7 mouse cellular contexts compared by ENCODE assay signal in genomic region chr14:20576179-20576578, GRCm38 (mm10). TPM values are rescaled to one million over a fixed set of nuclear protein-coding genes. Genes with fewer than 3 reads are reported as not detected.
DNase-seq lines count a peak whose midpoint lies in the region; ATAC-seq and TF ChIP-seq lines count a peak whose summit lies in the region.

No protein-coding gene starts in this region.

- H3K36me3 ChIP-seq in MEL (ENCODE audit: control insufficient read depth in 1 of 2, insufficient read depth in 2 of 2, low read length in 2 of 2): no peaks in the 10 kb centered on the region
- H3K36me3 ChIP-seq in forebrain, embryonic 13.5 days (ENCODE audit: poor library complexity, severe bottlenecking): peaks cover 26% of the 10 kb centered on the region
- peaks cover 8% of the 10 kb centered on the region for H3K36me3 ChIP-seq in heart, embryonic 16.5 days (ENCODE audit: control insufficient read depth, insufficient read depth)

- no peak overlapping the region for H3K4me2 ChIP-seq in forebrain, embryonic 13.5 days
- no peak overlapping the region for H3K4me2 ChIP-seq in heart, embryonic 16.5 days (ENCODE audit: low read depth, low read length)

- peak; percentile 100 for TF ChIP-seq RAD21 in MEL (IDR thresholded peaks at IDR 0.05; ENCODE audit: low read depth, low read length)

- H3K9ac ChIP-seq in MEL (ENCODE audit: control insufficient read depth, low read depth, low read length, poor library complexity, severe bottlenecking): no peak overlapping the region
- no peak overlapping the region for H3K9ac ChIP-seq in forebrain, embryonic 13.5 days
- no peak overlapping the region for H3K9ac ChIP-seq in heart, embryonic 16.5 days (ENCODE audit: low read length)

- H3K79me2 ChIP-seq in MEL (ENCODE audit: control insufficient read depth, insufficient read depth, low read length, poor library complexity): no peaks in the 10 kb centered on the region

- no peak overlapping the region for H3K27ac ChIP-seq in MEL (ENCODE audit: control insufficient read depth, low read depth, low read length)
- H3K27ac ChIP-seq in bone marrow, adult 2 months (ENCODE audit: control insufficient read depth, insufficient read depth, low read depth, low read length, poor library complexity): no peak overlapping the region
- H3K27ac ChIP-seq in forebrain, embryonic 13.5 days: no peak overlapping the region
- peak overlapping the region; percentile 74 for H3K27ac ChIP-seq in heart, embryonic 16.5 days (ENCODE audit: low read length)

- TF ChIP-seq CTCF in MEL (IDR thresholded peaks at IDR 0.05 in 2 of 3, conservative IDR thresholded peaks at IDR 0.05 in 1 of 3; ENCODE audit: control insufficient read depth in 1 of 3, insufficient read depth in 1 of 3, low read depth in 2 of 3, low read length in 3 of 3, poor library complexity in 1 of 3, severe bottlenecking in 1 of 3): peak; percentile 60 to 99 (median 82)
- TF ChIP-seq CTCF in bone marrow, adult 2 months (IDR thresholded peaks at IDR 0.05; ENCODE audit: control insufficient read depth, insufficient read depth, low read length): peak; percentile 26; the same call in 1 of the 2 replicates

- DNase-seq in MEL (ENCODE audit: low read depth, low spot score): peak; percentile 82
- DNase-seq in layer of hippocampus, adult 9-10 months (ENCODE audit: low spot score): peak; percentile 82
- DNase-seq in right cerebral cortex, postnatal 25 days: peak; percentile 74

- 53% methylated on average over 7 of the region's 7 CpGs for WGBS in bone marrow, adult 2 months
- WGBS in forebrain, embryonic 13.5 days: 54% methylated on average over 7 of the region's 7 CpGs
- 41% methylated on average over 7 of the region's 7 CpGs for WGBS in heart, embryonic 16.5 days

- H3K4me3 ChIP-seq in MEL (ENCODE audit: control insufficient read depth in 1 of 2, insufficient read depth in 1 of 2, low read depth in 2 of 2, low read length in 2 of 2): no peak overlapping the region
- no peak overlapping the region for H3K4me3 ChIP-seq in bone marrow, adult 2 months (replicated peaks; ENCODE audit: control insufficient read depth, low read depth, low read length)
- no peak overlapping the region for H3K4me3 ChIP-seq in forebrain, embryonic 13.5 days
- H3K4me3 ChIP-seq in heart, embryonic 16.5 days (ENCODE audit: low read length): no peak overlapping the region

- no peaks in the 10 kb centered on the region for H3K4me1 ChIP-seq in MEL (ENCODE audit: control insufficient read depth in 1 of 2, insufficient read depth in 2 of 2, low read length in 2 of 2)
- H3K4me1 ChIP-seq in bone marrow, adult 2 months (ENCODE audit: control insufficient read depth, insufficient read depth, low read length): no peaks in the 10 kb centered on the region
- no peaks in the 10 kb centered on the region for H3K4me1 ChIP-seq in forebrain, embryonic 13.5 days
- 0 out of 2 replicates have a peak, but pooled peaks cover 2% of the 10 kb centered on the region for H3K4me1 ChIP-seq in heart, embryonic 16.5 days (ENCODE audit: control insufficient read depth, insufficient read depth, low read length)

- H3K9me3 ChIP-seq in MEL (replicated peaks; ENCODE audit: insufficient read depth, low read length): no peaks in the 10 kb centered on the region
- H3K9me3 ChIP-seq in forebrain, embryonic 13.5 days (replicated peaks): no peaks in the 10 kb centered on the region
- H3K9me3 ChIP-seq in heart, embryonic 16.5 days (replicated peaks; ENCODE audit: control insufficient read depth, low read length): no peaks in the 10 kb centered on the region

- TF ChIP-seq POLR2A in MEL (IDR thresholded peaks at IDR 0.05; ENCODE audit: control insufficient read depth in 1 of 2, insufficient read depth in 1 of 2, low read depth in 1 of 2, low read length in 2 of 2, poor library complexity in 1 of 2): no peak
- no peak for TF ChIP-seq POLR2A in bone marrow, adult 2 months (IDR thresholded peaks at IDR 0.05; ENCODE audit: borderline replicate concordance, control insufficient read depth, low read depth, low read length)

- TF ChIP-seq EP300 in MEL (IDR thresholded peaks at IDR 0.05; ENCODE audit: low read depth in 1 of 2, low read length in 2 of 2): no peak

- H3K27me3 ChIP-seq in MEL (ENCODE audit: control insufficient read depth in 1 of 2, insufficient read depth in 2 of 2, low read length in 2 of 2): no peaks in the 10 kb centered on the region
- no peaks in the 10 kb centered on the region for H3K27me3 ChIP-seq in forebrain, embryonic 13.5 days
- no peaks in the 10 kb centered on the region for H3K27me3 ChIP-seq in heart, embryonic 16.5 days (ENCODE audit: control insufficient read depth, insufficient read depth, low read length)

- ATAC-seq in forebrain, embryonic 13.5 days: 0 out of 2 replicates have a peak, but pooled peaks have one; percentile 27
- peak; percentile 70 for ATAC-seq in heart, embryonic 16.5 days (replicated peaks; ENCODE audit: extremely low read depth, insufficient read depth, low FRiP score)
- ATAC-seq in megakaryocyte, adult 5-6 weeks (ENCODE audit: poor library complexity, severe bottlenecking): peak; percentile 78

TF ChIP-seq in MEL, 35 proteins besides CTCF, POLR2A, EP300 and RAD21:
- TF ChIP-seq ZC3H11A (IDR thresholded peaks at IDR 0.05; ENCODE audit: low read depth, low read length) (peak; percentile 97), SIN3A (IDR thresholded peaks at IDR 0.05; ENCODE audit: low read length) (peak; percentile 50), MYC (IDR thresholded peaks at IDR 0.05; ENCODE audit: low read depth, low read length) (no peak), POLR2AphosphoS5 (IDR thresholded peaks at IDR 0.05; ENCODE audit: borderline replicate concordance, low read depth, low read length) (no peak), UBTF (IDR thresholded peaks at IDR 0.05; ENCODE audit: borderline replicate concordance, insufficient read depth, low read depth, low read length) (no peak), MXI1 (IDR thresholded peaks at IDR 0.05; ENCODE audit: low read depth, low read length) (no peak), USF1 (IDR thresholded peaks at IDR 0.05; ENCODE audit: low read depth, low read length) (no peak), HCFC1 (IDR thresholded peaks at IDR 0.05; ENCODE audit: low read depth, low read length) (peak; percentile 44; the same call in 1 of the 2 replicates), ELF1 (IDR thresholded peaks at IDR 0.05; ENCODE audit: low read depth, low read length) (0 out of 2 replicates have a peak, but pooled peaks have one; percentile 30), ETS1 (IDR thresholded peaks at IDR 0.05; ENCODE audit: low read depth, low read length) (no peak), SMC3 (IDR thresholded peaks at IDR 0.05; ENCODE audit: low read depth, low read length) (peak; percentile 97), USF2 (IDR thresholded peaks at IDR 0.05; ENCODE audit: borderline replicate concordance in 1 of 2, insufficient read depth in 1 of 2, low read depth in 1 of 2, low read length in 2 of 2) (no peak)

RNA-seq across cellular contexts. Expression of gene Ppp3cb, which starts 29.8 kb away (rescaled TPM):
- 20.1 and 20.4 TPM in 2 replicates for total RNA-seq in MEL (2012; rRNA removed)
- 10 to 100 TPM; 32.6 to 62.9 TPM for polyA plus RNA-seq in MEL (2012; ENCODE audit: insufficient read depth in 1 of 2, insufficient read length in 2 of 2, low read depth in 1 of 2, low replicate concordance in 2 of 2, missing spikeins in 1 of 2)
- 23.8 and 35.0 TPM in 2 replicates for polyA plus RNA-seq in bone marrow, adult 2 months (2011; ENCODE audit: insufficient read depth, insufficient read length, low replicate concordance, missing spikeins)
- polyA plus RNA-seq in forebrain, embryonic 13.5 days (2015; fragmentation: Nextera tagmentation; extraction: Ambion mirVana): 71.9 and 73.7 TPM in 2 replicates
- polyA plus RNA-seq in heart, embryonic 16.5 days (2015; fragmentation: Nextera tagmentation; extraction: Ambion mirVana): 28.4 and 32.0 TPM in 2 replicates
- total RNA-seq in megakaryocyte, adult 5-6 weeks (2015): 142 and 144 TPM in 2 replicates
- 64.6 and 86.8 TPM in 2 replicates for total RNA-seq in megakaryocyte, adult 5-6 weeks (2017)

Comparison
In these comparisons a context has a peak if more than half of its experiments do, and no peak if none do; other contexts are left out.
1. ATAC-seq: peak in every context shown above with its lines; median percentile 78 in megakaryocyte, adult 5-6 weeks; 70 in heart, embryonic 16.5 days; 27 in forebrain, embryonic 13.5 days.